Mouse (Mus musculus): ENCODE data around the gene 9530003J23Rik. TPM values are rescaled to one million over a fixed set of nuclear protein-coding genes. Genes with fewer than 3 reads are reported as not detected.
"Not testable (repeated sequence)": the region's sequence is repeated elsewhere in the genome, so short reads cannot be mapped to it uniquely, and the experiment has no call there.

9530003J23Rik gene
- polyA plus RNA-seq, 3 experiments from 2014 or later, result not detected

DNA sequence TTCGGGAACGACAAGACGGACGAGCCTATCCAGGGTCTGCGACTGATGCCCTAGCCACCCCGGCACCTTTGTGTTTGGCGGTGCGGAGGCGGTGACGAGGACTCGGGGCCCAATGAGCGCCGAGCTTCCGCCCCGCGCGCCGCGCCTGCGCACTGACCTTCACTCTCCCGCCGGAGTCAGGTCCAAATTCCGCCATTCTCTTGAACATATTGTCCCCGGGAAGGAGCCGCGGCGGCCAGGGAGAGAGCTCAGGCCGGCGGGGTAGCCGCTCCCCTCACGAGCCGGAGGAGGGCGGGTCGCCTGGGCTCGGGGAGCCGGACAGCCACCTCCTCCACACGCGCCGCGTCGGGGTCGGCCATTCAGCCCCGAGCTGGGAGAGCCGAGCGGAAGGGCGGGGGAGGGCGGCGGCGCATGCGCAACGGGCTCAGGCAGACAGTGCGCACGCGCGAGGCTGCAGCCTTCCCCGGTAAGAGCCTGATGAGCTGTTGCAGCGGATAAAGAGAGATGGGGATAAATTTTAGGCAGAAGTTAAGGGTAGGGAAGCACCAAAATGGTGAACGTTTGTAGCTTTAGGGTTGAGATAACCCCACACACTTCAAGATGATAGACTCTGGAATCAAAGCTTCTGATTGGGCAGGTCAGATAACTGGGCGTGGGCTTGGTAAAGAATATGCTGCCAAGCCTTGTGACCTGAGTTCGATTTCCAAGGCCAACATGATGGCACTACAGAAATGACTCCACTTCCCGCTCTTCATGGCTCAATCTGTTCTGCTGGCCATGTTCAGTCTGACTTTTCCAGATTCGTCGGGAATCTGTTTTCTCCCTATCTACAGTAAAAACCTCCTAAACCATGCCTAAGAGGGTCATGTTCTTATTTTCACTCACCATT lies 14.2 kb downstream of the 9530003J23Rik start, which contains the start of gene Yeats4:
TSS of gene Yeats4 (minus strand) at position 406 of the 889 bp plus-strand sequence.
- peak; percentile 94 for ATAC-seq

DNA sequence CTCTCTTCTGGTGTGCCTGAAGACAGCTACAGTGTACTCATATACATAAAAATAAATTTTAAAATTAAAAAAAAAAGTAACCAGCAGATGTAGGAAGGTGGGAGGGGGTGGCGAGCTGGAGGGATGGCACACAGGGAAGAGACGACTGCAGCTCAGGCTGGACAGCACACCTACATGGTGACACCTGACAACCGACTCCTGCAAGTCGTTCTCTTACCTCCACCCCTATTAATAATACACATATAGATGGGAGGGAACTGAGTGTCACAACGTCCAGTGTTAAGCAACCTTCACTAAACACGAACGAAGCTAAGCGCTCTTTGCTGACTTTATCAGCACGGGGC lies 14.8 kb downstream of the 9530003J23Rik start:
- ATAC-seq, result no peak

DNA sequence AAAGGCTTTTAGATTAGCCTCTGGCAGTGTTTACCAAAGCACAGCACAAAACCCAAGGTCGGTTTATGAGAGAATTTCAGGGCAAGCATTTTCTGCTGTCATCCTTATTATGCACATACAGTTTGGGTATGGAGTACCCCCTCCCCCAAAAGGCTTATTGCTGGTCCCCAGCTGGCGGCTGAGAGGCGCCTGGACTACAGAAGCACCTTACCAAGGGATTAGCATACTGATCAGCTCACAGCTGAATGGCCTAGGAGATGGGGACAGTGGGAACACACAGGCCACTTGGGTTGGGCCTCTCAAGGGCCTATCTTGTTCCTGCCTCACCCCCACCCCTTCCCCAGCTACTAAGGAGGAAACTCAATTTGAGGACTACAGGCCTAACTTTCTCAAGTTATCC lies 15.7 kb downstream of the 9530003J23Rik start:
- no peak for ATAC-seq

DNA sequence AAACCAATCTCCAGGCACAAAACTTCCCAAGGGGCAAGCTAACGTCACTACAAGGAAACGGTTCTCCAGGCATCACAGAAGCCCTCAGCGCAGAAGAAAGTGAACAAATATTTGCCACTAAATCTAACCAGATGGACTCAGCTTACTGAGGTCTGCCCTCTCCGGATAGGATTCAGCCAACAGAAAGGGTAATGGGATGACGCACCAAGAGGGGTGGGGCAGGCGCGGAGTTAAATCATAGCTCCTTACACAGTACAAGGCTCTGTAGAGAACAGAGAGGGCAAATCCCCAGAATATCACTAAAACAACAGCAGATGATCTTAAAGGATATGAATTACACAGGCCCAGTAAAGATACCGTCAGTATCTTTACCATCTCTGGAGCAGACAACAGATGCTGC lies 20.2 kb downstream of the 9530003J23Rik start:
- no peak for ATAC-seq

DNA sequence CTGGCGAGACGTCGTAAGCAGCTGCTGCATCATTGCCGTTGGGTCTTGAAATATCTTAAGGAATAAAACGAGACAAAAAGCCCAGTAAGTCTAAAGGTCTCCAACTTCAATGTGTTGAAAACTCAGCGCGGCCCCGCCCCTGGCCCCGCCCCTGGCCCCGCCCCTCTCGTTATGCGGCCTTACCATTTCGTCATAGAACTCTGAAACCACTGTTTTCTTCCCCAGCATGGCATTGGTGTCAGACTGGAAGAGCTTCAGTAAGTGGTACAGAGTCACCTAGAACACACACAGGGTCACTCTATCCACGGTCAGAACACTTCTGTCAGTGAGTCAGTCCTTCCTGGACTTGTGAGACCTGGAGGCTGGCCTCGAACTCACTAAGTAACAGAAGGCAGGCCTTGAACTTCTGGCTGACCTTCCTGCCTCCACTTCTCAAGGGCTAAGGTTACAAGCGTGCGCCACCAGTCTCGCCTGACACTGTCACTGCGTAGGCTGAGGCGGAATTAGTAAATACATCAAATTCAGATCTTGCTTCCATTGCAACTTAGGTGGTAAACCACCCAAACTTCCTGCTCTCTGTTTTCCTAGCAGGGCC lies 21.2 kb downstream of the 9530003J23Rik start:
- ATAC-seq, result no peak

DNA sequence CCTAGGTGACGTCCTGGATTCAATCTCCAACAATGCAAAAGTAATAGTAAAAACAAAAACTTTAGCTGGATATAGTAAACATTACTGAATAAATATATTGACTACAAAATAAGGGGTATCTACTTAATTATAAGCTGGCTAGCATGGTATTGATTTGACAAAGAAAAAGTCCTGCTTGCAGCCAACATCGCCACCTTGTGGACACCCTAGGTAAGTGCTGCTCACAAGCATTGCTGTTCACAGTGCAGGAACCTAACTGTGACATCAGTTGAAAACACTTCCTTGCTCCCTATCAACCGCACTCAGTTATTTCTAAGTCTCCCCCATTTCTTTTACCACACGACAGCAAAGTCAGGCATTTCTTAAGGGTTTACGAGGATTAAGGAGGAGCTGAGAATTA lies 21.7 kb downstream of the 9530003J23Rik start:
- peak; percentile 76 for ATAC-seq

DNA sequence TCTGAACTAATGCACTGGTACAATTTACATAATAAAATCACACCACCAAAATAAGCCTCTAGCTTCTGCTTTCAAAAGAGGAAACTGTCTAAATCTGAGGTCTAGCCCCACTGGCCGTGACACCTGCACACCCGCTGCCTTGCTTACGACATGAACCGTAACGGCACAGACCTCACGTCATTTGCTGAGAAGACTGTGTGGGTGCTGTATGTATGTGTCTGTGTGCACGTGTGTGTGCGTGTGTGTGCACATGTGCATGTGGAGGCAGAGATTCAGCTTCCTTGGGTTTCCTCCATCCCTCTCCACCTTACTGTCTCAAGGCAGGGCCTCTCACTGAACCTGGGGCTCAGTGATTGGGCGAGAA lies 22.4 kb downstream of the 9530003J23Rik start:
- ATAC-seq, result no peak

DNA sequence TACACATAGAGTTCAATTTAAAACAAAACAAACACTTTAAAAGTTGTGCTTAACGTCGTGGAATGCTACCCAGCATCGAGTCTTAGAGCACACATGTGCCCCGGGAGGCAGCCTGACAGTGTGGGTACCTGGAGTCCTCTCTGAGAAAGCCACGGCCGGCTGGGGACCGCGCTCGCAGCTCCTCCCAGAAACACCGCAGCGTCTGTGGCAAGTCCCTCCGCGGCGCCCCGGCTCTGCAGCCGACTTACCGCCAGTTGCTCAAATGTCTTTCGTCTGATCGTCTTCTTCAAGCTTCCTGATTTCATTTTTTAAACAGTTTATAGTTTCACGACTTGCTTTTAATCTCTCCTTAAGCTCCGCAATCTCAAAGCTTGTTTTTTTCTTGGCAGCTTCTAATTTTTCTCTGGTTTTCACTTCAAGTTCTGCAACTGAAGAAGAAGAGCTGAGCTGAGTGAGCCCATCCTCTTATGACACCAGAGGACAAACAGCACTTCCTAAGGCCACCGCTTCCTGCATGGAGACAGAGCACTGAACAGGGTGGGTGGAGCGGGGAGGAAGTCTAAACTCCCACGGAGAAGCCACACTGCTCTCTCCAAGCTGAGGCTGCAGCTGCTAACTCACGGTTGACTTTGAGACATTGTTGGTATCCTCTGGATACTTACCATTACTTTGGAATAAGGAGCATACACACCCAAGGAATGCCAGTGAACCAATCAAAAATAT lies 22.9 kb downstream of the 9530003J23Rik start:
- ATAC-seq, result no peak

DNA sequence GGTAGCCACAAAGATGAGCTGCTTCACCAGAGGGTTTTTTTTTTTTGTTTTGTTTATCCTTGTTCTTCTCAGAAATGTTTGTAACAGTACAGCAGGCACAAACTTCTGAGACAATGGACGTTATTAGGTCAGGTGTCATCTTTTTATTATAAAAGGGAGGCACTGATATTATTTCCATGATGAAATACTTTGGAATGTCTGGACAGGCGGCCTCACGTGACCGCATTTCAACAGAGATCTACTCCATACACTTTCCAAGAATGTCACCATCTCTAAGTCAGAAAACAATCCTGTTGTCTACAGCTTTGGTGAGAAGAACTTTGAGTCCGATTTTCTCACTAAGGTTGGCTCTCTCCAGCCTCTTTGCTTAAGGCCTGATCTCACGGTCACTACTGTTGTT lies 27.5 kb downstream of the 9530003J23Rik start:
- ATAC-seq, result no peak

DNA sequence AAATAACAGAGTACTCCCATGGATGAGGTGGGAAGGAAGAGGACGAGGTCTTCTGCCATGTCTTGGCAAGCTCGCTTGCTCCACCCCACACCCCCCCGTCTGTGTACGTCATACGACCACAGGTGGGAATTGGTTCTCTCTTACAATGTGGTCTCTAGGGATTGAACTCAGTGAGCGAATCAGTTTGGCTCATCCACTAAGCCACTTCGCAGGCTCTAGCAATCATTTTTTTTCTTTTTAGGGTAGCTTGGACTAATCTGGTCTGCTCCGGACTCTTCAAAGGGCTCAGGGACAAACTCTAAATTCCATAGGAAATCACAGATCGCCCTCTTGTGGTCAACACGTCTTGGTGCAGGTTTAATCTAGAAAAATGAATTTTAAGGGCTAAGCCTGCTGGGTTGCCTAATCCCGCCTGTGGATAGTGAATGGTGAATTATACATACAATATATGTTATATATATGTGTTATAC lies 29.0 kb downstream of the 9530003J23Rik start:
- peak; percentile 83 for ATAC-seq

DNA sequence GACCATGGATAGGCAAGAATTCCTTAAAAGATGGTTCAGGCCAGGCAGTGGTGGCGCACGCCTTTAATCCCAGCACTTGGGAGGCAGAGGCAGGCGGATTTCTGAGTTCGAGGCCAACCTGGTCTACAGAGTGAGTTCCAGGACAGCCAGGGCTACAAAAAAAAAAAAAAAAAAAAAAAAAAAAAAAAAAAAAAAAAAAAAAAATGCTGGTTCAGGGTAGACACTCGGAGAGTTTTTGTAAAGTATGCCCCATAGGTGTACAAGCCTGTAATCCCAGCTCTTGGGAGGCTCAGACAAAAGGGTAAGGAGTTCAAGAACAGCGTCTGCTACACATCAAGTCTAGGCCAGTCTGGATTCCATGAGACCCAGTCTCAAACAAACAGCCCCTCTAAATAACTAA lies 29.7 kb downstream of the 9530003J23Rik start:
- not testable (repeated sequence) for ATAC-seq

DNA sequence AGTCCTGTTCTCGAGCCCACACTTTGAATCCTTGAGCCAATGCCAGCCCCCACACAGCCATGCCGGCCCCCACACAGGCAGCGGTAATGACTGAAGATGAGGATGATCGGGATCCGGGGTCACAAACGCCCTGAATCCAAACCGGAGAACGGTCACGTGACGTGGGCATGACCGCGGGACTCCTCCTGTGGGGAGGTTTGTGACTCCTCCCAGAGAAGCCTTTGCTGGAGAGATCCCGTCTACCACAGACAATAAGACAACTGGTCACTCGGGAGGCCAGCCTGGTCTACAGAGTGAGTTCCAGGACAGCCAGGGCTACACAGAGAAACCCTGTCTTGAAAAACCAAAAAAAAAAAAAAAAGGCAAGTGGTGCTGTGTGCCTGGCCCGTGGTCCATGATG lies 30.3 kb downstream of the 9530003J23Rik start:
- ATAC-seq, result no peak

DNA sequence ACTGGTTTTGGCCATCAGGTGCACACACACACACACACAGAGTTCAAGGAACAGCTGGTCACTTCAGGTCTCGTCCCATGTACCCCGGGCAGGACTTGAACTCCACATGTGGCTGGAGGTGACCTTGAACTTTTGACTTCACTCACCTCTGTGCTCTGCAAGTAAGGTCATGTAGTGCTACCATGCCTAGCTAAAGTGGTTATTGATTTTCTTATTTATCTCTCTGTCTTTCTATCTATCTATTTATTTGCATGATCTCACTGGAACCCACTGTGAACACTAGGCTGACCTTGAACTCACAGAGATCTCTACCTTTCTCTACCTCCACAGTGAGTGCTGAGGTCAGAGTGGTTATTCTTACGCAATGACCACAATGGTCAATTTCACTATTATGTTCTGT lies 32.4 kb downstream of the 9530003J23Rik start:
- no peak for ATAC-seq

DNA sequence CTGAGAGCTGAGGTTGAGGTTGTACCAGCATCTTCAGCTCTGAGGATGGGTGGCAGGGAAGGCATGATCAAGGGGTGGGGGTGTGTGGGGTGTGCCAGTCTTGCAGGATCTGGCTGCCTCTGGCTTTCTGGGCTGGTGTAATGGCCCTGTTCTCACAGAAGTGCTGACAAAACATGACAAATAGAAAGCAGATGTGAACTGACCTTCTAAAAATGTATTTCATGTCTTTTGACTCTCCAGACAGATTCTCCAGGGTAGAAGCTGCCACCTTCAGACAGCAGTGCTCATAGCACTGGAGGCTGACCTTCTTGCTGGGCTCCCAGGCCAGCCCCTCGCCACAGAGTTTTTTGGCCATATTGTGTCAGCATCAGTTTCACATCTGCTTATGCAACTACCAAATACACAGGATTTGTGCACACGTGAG lies 34.9 kb downstream of the 9530003J23Rik start:
- ATAC-seq, result no peak

DNA sequence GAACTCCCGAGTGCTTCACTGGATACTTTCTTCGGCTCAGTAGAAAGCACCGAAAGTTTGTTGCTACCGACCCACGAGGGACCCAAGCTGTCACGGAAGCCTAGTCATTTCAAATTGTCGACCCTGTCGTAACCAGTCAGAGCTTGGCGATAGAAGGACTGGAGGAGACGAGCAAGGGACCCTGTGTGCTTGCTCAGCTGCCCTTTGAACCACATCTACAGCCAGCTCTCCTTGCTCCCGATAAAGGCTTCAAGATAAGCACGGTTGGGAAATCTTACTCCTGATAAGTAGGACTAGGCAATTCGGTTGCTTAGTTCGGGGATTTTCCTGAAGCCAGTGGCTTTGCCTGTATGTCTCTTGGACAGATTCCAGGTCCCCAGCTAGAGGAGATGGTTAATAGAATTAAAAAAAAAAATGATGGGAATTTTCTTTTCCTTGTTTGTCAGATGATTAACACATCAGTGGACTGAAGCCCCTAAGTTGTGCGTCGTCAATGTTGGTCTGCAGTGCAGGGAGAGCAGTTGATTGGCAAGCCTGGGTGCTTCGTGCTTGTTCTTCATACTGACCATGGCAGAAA lies 35.4 kb downstream of the 9530003J23Rik start:
- ATAC-seq, result no peak

DNA sequence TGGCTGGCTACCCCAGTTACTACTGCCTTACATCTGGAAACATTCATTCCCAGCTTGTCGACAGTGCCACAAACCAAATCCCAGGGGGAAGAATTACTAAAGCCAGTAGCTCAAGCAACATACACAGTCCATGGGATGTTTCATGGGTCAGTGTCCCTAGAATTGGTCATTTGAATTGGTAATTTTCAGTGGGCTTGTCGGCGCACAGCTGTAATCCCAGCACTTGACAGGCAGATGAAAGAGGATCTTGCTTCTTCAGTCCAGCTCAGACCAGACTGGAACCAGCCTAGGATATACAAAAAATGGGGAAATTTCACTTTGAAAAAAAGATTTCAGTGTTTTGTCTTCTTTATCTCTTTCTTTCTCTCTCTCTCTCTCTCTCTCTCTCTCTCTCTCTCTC lies 38.8 kb downstream of the 9530003J23Rik start:
- ATAC-seq, result no peak

DNA sequence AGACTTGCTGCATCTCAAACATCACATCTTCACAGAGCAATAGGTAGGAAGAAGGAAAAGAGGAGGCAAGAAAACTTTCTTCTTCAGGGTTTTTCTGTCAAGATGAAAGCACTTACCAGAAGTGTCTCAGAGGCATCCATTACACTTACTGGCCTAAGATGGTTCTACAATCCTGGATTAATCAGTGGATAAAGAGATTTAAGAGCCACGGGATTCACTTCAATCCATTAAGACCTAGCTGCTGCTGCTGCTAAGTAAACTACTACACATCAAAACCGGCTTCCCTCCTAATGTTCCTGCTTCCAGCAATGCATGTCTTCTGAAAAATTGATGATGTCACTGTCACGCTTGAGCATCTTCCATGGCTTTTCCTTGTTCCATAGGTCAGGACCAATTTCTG lies 41.8 kb downstream of the 9530003J23Rik start:
- ATAC-seq, result no peak

DNA sequence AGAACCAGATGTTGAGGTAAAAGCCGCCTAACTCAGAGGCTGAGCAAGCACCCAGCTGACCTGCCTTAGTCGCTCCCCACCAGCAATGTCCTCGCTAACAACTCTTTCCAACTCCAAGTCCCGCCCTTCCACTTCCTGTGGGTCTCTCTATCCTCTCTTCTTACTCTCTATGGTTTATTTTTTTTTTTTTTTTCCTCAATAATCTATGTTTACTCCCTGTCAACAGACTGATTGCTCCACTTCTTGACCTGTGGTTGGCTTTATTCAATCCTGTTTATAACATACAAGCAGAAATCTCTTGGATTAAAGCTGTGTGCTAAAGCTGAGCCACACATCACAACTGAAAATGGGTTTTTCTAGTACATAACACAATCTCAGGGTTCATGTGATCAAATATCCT lies 42.8 kb downstream of the 9530003J23Rik start:
- ATAC-seq, result no peak

DNA sequence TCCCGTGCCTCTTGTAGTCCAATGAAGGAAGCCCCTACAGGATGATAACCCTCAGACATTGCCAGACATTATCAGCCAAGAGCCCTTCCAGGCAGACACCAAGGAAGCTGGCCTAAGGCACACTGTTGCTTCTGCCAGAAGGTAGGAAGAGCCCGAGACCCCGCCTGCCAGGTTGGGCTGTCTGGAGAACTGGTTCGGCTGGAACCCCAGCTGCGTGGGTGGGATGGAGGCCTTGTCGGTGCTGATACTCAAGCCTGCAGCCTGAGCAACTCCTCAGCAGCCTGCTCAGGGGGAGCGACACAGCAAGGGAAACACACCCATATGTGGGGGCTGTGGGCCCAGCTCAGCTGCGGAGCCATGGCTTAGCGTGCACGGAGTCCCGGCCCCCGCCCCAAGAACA lies 43.5 kb downstream of the 9530003J23Rik start:
- ATAC-seq, result no peak

DNA sequence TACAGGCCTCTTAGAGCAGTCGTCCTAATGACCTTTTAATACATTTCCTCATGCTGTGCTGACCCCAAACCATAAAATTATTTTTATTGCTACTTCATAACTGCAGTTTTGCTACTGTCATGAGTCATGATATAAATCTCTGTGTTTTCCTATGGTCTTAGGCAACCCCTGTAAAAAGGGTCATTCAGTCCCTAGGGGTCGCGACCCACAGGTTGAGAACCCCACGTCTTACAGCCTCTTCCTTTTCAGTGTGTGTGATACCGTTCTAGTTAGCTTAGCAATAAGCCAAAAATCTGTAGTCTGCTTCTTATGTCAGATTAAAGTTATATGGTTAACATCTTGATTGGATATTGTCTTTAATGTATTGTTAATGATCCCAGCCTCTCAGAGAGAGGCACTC lies 45.1 kb downstream of the 9530003J23Rik start:
- no peak for ATAC-seq

DNA sequence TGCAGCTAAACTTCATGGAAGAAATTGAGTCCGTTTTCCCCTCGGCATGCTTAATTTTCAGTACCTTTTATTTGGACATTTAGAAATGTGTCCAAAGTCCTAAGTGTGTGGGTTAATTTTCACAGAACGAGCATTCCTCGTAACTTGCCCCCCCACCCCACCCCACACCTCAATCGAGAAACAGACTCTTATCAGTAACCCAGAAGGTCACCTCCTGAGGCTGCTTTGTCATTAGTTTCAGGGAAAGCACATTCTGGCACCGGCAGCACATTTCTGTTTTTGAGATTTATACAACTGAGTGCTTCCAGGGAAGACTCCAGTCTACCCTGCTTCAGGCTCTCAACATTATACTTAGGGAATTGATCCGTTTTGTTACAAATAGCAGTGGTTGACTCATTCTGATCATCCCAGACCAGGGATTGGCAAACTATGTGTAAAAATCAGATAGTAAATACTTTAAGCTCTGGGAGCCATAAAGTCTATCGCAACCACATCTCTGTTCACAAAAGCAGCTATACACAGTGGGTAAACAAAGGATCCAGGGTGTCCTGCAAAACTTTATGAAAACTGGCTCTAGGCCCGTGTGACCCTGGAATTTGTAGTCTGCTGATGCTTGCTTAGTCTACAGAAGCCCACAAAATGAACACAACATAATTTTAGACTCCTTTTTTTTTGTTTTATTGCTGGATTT lies 53.0 kb downstream of the 9530003J23Rik start:
- ATAC-seq, result no peak

Data from inflammation-experienced regulatory T-cells, adult 6 months (primary cell).